Mouse (Mus musculus): Measurements from ENCODE around the gene Hoxb2.

Gene Hoxb2

DNA sequence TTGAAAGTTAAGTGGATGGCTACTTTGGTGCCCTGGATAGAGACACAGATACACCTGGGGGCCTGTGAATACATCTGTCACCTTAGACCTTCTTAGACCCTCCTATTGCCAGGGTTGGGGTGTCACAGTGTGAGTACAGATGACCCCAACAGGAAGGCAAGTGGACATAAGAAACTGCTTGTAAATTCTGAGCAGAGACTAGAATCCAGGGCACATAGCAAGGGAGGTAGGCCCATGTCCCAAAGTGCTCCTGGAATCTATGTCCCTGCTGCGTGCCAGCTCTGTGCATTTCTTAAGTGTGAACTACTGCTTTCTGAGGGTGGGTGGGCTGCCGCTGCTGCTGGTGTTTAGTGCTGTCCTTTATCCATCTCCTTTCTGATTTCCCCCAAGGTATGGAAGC, 466 bp downstream of the Hoxb2 start:
- no peak for DNase-seq (ENCODE audit: low read depth in 2 of 2, low spot score in 2 of 2)

DNA sequence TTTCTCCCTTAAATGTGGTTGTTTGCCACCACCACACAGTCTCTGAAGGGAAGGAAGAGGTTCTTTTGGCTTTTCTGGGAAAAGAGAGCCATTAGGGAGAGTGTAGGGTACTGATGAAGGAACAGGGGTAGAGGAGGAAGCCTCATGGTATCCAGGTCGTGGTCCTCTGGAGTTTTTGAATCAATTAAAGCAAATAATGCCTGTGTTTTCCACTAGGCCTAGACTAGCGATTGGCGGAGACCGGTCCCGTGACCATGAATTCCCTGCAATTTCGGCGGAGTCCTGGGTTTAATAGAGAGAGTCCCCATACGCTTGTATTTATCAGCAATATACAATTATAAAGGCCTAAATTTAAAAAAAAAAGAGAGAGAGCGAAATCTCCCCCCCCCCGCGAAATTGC, 987 bp downstream of the Hoxb2 start:
- no peak for DNase-seq (ENCODE audit: low read depth in 2 of 2, low spot score in 2 of 2)

DNA sequence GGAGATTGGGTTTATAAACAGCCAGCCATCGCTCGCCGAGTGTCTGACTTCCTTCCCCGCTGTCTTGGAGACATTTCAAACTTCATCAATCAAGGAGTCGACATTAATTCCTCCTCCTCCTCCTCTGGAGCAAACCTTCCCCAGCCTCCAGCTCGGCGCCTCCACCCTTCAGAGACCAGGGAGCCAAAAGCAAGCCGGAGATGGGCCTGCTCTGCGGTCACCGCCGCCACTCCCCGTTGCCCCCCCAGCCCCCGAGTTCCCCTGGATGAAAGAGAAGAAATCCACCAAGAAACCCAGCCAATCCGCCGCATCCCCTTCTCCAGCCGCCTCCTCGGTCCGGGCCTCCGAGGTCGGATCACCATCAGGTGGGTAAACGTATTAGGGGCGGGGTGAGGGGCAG, 1.5 kb downstream of the Hoxb2 start:
- DNase-seq (ENCODE audit: low read depth in 2 of 2, low spot score in 2 of 2), result no peak

DNA sequence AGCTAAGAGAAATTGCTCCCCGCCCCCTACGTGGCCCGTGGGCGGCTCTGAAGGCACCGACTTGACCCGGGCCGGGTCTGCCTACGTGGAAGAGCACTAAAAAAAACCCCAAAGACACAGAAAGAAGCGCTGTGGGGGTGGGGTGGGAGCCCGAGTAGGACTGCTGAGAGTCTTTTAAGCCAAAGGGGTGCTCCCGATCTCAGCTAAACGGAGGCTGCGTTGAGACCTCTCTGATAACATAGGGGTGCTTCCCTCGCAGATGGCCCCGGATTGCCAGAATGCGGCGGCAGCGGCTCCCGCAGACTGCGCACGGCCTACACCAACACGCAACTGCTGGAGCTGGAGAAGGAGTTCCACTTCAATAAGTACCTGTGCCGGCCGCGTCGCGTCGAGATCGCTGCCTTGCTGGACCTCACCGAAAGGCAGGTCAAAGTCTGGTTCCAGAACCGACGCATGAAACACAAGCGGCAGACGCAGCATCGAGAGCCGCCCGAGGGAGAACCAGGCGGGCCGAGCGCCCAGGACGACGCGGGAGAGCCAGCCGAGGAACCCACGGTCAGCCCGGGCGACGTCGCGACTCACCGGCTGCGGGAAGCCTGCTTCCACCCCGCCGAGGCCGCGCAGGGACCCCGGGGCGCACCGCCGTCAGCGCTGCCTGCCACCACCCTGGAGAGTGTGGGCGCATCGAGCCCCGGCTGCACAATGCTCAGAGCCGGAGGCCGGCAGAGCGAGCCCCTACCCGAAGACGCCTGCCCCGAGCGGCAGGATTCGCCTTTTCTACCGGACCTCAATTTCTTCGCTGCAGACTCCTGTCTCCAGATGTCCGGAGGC, 2.6 kb downstream of the Hoxb2 start:
- peak in 1 of 2 experiments; percentile 2 for DNase-seq (ENCODE audit: low read depth in 2 of 2, low spot score in 2 of 2)

DNA sequence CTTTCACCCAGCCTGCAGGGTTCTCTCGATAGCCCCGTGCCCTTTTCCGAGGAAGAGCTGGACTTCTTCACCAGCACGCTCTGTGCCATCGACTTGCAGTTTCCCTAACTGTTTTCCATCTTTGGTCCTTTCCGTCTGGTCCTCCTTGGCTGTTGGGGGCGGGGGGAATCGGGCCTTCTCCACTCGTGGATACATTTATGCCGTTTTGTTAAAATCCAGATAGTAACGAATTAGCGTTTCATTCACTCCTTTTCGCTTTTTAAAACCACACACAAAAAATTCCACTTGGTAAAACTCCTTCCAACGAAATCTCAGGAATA, 3.2 kb downstream of the Hoxb2 start:
- DNase-seq (ENCODE audit: low read depth in 2 of 2, low spot score in 2 of 2), result no peak

DNA sequence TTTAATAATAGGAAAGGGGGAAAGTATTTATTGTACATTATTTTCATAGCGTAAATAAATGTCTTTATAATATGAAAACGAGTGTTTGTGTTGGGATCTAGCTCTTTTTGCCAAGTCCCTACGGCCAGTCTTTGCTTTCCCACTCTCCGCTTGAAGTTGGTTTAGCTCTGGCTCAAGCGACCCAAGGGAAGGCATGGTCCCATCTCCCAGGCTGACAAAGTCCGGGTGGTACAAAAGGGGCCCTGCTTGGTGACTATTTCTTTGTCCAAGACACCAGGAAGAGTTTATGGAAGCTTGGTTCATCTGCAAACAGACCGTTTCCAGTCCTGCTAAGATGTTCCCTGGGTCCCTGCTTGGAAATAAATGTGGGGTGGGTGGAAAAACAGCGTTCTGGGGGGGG, 3.6 kb downstream of the Hoxb2 start:
- DNase-seq (ENCODE audit: low read depth in 2 of 2, low spot score in 2 of 2), result no peak

DNA sequence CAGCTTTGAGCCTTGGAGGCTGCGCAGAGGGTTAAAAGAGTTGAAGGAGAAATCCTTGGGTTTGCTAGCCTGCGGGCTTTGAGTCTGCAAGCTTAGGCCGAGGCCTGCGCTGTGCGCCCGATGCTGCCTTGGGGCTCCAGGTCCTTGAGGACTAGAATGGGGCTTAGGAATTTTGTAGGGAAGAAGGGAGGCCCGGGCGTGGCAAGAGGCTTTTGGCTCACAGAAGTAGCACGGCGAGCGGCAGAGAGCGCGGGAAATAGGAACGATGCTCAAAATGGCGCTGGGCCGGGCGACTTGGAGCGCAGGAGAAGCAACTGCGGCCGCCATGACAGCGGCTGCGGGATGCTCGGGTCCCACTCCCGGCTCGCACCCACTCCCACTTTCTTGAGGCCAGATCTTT, 4.1 kb downstream of the Hoxb2 start:
- DNase-seq (ENCODE audit: low read depth in 2 of 2, low spot score in 2 of 2), result no peak

DNA sequence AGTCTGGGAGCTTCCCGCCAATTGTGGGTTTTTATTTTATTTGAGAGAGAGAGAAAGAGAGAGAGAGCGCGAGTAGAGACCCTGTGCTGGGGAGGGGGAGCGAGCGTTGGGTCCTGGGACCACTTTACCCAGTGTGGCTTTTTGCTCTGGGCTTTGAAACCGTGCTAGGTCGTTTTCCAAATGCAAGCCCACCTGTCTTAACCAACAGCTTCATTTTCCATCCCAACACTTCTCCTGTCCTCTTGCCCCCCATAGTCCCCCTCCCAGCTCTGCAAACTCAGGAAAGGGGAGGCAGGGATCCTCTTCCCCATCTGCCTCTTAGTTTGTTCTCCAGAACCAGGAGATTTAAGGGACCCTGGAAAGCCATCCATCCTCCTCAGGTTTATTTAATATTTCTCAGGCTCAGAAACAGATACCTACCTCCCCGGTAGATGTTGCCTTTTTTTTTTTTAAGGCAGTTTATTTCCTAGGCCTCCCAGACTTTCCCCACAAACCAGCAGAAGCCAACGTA, 4.5 kb downstream of the Hoxb2 start:
- DNase-seq (ENCODE audit: low read depth in 2 of 2, low spot score in 2 of 2), result no peak

DNA sequence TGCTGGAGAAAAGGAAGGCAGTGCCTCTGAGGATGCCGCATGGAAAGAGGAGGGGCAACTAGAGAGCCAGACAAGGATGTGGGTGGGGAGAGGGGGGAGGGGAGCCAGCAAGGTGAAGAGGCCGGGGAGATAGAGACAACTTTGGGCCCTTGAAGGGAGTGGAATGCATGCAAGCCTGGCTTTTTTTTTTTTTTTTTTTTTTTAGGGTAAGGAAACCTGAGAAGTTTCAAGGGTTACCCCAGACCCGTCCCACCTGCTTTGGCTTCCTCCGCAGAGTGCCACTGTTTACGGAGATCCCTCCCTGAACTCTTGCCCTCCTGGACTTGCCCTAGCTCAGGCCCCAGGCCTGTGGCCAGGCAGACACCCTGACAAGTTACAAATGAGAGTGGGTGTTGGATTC, 13.5 kb downstream of the Hoxb2 start:
- no peak for DNase-seq (ENCODE audit: low read depth in 2 of 2, low spot score in 2 of 2)

DNA sequence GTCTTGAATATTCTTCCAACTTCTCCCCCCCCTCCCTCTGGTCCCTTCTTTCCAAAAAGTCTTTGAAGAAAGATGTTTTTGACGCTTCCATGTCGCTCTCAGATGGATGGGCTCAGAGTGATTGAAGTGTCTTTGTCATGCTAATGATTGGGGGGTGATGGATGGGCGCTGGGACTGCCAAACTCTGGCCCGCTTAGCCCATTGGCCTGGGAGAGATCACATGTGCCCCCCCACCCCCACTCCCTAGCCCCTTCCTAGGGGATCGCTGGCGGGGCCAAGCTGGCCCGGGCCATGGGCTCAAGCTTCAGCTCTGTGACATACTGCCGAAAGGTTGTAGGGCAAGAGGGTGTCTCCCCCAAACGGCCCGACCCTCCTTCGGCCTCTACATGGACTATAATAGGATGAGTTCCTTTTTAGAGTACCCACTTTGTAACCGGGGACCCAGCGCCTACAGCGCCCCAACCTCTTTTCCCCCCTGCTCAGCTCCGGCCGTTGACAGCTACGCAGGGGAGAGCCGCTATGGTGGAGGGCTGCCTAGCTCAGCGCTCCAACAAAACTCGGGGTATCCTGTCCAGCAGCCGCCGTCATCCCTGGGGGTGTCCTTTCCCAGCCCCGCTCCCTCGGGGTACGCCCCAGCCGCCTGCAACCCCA, 15.2 kb downstream of the Hoxb2 start, which contains the start of gene Hoxb1:
Gene Hoxb1, plus strand, starts transcription at position 312 of the 651 bp plus-strand sequence.
- DNase-seq (ENCODE audit: low read depth in 2 of 2, low spot score in 2 of 2), result no peak

DNA sequence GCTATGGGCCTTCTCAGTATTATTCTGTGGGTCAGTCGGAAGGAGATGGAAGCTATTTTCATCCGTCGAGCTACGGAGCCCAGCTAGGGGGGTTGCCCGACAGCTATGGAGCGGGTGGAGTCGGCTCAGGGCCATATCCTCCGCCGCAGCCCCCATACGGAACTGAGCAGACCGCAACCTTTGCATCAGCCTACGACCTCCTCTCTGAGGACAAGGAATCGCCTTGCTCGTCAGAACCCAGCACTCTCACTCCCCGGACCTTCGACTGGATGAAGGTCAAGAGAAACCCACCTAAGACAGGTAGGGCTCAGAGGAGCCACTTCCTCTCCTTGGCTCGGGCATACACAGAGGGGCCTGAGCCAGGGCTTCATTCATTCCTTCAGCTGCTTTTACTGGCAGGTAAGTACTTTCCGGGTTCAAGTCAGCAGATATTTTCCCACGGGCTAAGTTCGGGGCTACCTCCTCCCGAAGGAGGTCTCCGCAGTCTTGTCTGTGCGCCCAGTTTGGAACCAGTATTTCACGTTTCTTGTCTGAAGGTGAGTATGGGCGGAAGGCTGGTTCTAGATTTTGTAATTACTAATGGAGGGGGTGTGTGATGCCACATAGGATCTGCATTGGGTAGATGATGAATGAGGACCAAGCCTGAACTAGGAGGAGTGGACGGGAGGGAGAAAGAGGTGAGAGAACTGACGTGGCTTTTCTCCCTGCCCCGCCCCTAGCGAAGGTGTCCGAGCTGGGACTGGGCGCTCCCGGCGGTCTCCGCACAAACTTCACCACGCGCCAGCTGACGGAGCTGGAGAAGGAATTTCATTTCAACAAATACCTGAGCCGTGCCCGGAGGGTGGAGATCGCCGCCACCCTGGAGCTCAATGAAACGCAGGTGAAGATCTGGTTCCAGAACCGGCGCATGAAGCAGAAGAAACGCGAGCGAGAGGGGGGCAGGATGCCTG, 16.0 kb downstream of the Hoxb2 start:
- DNase-seq (ENCODE audit: low read depth in 2 of 2, low spot score in 2 of 2), result no peak

DNA sequence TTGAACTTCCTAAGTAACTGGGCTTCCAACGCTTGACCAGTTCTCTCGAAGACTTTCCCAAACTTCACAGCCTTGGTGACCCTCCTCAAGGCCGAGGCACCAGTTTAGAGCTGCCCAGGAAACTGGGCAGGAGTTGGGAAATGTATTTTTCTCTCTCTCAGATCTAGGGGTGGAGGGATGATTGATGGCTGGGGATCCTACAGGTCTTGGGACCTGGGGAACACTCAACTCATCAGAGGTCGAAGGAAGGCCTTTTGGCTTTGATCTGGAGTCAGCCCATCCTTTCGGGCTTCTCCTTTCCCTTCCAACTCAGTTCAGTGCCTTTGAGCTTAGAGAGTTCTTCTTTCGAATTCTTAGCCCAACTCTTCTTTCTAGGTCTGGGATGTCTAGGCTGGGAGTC, 16.8 kb downstream of the Hoxb2 start:
- DNase-seq (ENCODE audit: low read depth in 2 of 2, low spot score in 2 of 2), result no peak

DNA sequence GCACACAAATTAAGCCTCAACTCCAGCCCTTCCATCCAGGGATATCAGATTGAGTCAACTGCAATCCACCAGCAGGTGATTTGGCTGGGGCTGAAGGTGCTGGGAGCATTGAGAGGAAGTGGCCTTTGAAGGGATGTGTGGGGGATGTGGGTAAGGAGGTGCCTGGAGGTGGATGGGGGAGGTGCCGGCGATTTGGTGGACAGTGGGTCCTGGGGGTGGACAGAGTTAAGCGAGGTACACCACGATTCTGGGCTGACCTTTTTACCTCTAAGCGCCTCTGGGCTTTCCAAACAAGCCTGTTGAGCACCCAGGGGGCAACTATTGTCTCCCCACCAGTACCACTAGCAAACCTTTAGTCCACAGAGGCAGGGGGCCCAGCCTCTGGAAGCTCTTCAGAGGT, 18.4 kb downstream of the Hoxb2 start:
- no peak for DNase-seq (ENCODE audit: low read depth in 2 of 2, low spot score in 2 of 2)

DNA sequence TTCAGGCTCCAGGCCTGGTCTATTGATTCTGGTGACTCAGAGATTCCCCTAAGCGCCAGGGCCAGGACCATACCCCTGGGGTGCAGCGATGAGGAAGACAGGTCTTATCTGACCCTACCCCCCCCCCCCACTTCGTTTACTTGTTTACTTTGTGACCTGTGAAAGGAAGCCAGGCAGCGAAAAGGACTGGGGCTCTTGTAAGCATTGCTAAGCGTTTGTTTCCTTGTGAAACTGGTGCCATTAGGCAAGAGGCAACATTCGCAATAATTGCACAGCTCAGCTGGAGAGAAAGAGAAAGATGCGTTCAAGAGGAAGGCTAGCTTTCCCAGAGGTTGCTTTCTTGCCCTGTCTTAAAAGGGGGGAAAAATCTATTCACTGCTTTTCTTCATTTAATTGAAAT, 18.8 kb downstream of the Hoxb2 start:
- DNase-seq (ENCODE audit: low read depth in 2 of 2, low spot score in 2 of 2), result no peak

DNA sequence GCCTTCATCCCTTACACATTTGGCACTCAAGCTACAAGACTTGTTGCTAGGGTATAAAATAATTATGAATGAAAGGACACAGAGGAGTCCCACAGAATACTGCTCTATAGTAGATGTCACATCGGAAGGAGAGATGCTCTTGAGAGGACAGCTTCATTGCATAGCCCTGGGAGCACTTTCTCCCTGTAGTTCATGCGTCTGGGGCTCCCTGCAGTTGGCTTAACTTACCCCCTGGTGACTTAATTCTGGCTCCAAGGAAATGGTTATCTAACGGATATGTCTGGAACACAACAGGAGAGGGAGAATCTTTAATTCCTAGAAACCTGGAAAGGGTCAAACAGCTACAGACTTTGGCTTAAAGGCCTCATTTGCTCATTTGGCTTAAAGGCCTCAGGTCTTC, 21.4 kb downstream of the Hoxb2 start:
- DNase-seq (ENCODE audit: low read depth in 2 of 2, low spot score in 2 of 2), result no peak

DNA sequence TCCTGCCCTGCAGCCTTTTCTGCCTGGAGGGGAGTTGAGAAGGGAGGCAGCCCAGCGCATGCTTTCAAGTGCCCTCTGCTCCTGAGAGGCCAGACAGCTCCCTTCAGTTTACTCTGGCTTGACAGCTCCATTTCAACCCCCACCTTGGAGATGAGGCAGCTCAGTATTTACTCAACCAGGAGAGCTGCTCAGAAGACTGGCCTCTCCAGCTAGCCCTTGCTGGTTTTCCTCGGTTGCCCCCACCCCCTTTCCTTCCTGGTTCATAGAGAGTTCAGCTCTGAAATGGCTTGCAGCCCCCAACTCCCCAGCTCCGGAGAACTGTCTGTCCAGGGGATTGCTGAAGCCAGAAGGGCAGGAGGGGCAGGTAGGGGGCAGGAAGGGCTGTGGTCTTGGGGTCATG, 22.2 kb downstream of the Hoxb2 start:
- DNase-seq (ENCODE audit: low read depth in 2 of 2, low spot score in 2 of 2), result no peak

DNA sequence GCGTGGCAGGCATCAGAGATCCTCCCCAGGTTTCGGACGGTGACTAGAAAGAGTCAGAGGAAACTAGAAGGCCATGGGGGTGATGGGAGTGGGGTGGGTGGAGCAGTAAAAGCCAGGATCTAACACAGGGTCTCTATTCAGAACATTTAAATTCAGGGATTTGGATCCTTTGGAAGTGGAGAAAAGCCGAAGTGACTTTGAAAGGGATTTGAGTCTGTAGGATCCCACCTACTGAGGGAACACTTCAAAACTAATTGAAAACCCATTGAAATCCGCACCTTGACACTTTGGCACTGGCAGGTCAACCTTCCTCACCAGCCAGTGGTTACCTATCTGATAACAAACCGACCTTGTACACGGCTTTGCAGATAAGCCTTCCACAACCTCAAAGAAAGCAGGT, 24.5 kb downstream of the Hoxb2 start:
- no peak for DNase-seq (ENCODE audit: low read depth in 2 of 2, low spot score in 2 of 2)

DNA sequence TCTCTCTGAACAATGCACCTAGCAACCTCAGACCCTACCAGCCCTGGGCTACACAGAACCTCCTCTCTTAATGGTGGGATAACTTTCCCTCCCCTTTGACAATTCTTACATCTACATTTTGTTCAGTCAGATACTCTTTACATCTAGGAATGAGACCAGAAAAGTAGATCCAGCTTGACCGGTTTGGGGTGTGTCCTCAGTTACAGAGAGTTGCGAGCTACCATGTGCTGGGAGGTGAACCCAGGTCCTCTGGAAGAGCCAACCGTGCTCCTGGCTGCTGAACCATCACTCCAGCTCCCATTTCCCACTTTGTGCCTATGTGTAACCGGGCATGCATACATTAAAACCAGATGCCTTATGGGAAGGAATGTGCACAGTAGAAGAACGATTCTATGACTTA, 33.1 kb downstream of the Hoxb2 start:
- no peak for DNase-seq (ENCODE audit: low read depth in 2 of 2, low spot score in 2 of 2)

DNA sequence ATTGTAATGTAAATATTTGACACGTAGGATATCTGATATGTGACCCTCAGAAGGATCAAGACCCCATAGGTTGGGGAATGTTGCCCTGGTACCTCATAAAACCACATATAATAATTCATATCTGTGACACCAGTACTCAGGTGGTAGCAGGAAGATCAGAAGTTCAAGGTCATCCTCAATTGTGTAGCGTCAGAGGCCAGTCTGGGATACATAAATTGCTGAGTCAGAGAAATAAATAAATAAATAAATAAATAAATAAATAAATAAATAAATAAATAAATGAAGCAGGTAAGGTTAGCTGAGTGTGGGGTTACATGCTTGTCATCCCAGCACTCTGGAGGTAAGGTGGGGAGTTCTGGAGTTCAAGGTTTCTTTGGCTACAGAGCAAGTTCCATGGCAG, 37.3 kb downstream of the Hoxb2 start:
- no peak for DNase-seq (ENCODE audit: low read depth in 2 of 2, low spot score in 2 of 2)

DNA sequence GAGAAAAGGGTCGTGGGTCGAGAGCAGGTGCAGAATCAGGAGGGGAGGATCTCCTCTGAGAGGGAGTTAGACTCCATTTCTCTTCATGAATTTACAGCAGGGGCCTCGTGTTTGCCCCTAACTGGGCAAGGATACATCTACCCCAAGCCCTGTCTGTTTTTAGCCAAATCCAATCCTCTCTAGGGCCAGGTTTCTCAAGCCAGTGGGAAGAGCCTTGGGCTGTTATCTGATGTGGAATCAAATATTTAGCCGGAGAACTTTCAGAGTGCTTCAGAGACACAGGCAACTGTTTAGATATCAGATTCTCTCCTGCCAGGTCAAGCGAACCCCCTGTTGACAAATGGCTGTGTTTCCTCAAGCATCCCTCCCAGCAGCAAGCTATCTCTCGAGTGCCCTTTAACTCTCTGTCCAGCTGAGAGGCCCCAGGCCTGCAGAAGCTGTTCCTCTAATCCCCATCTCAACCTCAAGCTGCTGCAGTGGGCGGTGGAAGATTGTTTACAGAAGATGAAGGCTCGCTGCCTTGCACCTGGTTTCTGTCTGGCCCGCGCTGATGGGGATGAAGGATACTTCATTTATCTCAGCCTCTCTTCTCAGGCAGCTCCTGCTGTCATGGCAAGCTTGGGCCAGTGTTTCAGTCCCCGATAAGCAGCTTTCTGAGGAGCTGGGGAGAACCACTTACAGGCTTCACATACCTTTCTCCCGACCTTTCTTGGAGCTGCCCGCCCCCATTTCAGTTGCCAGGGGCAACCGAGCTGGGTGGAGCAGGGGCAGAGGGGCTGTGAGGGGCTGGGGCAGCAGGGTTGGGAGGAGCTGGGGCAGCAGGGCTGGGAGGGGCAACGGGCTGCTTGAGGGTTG, 46.7 kb downstream of the Hoxb2 start:
- DNase-seq (ENCODE audit: low read depth in 2 of 2, low spot score in 2 of 2), result no peak
